Mouse (Mus musculus): ENCODE data around the gene Gmppb. TPM values are rescaled to one million over a fixed set of nuclear protein-coding genes. Genes with fewer than 3 reads are reported as not detected.

Gmppb gene
- polyA plus RNA-seq, 1 experiment from 2014 or later = 38.4 TPM

- Histone ChIP-seq H3K27ac (replicated peaks) (peak overlapping the region; percentile 75), H3K4me3 (replicated peaks) (no peak overlapping the region), H3K36me3 (peaks cover 54% of the 10 kb centered on the region), H3K9me3 (replicated peaks) (no peaks in the 10 kb centered on the region), H3K27me3 (no peaks in the 10 kb centered on the region), H3K9ac (no peak overlapping the region), H3K4me2 (replicated peaks) (no peak overlapping the region), H3K4me1 (peaks cover 36% of the 10 kb centered on the region)
- WGBS = 68% methylated on average over 7 of the region's 7 CpGs
- no peak for ATAC-seq (ENCODE audit: insufficient number of reproducible peaks, low FRiP score, low TSS enrichment, low read depth)
Observed at GRCm38 (mm10) chr9:108052411-108052810, 3.4 kb downstream of the Gmppb start.

- H3K27me3 ChIP-seq = no peaks in the 10 kb centered on the region
- peaks cover 61% of the 10 kb centered on the region for H3K36me3 ChIP-seq
- WGBS = 51% methylated on average over 20 of the region's 20 CpGs
- peak within 1 kb of the TSS; percentile 44 for H3K4me2 ChIP-seq (replicated peaks)
- ATAC-seq (ENCODE audit: insufficient number of reproducible peaks, low FRiP score, low TSS enrichment, low read depth) = peak; percentile 44
- H3K9ac ChIP-seq = no peak within 1 kb of the TSS
- no peaks in the 10 kb centered on the region for H3K9me3 ChIP-seq (replicated peaks)
- H3K4me3 ChIP-seq (replicated peaks) = peak within 1 kb of the TSS; percentile 22; the same call in 1 of the 2 replicates
- peak within 1 kb of the TSS; percentile 75 for H3K27ac ChIP-seq (replicated peaks)
- H3K4me1 ChIP-seq = peaks cover 30% of the 10 kb centered on the region
Observed at GRCm38 (mm10) chr9:108052885-108053664, 4.0 kb downstream of the Gmppb start, which contains the start of gene Amigo3. Gene Amigo3, plus strand, starts transcription at chr9:108053159.

GRCm38 (mm10) chr9:108053665-108054225 lies 4.7 kb downstream of the Gmppb start:
- peaks cover 24% of the 10 kb centered on the region for H3K4me1 ChIP-seq
- no peaks in the 10 kb centered on the region for H3K27me3 ChIP-seq
- no peak overlapping the region for H3K4me3 ChIP-seq (replicated peaks)
- no peak overlapping the region for H3K9ac ChIP-seq
- H3K27ac ChIP-seq (replicated peaks) = peak overlapping the region; percentile 75
- no peak for ATAC-seq (ENCODE audit: insufficient number of reproducible peaks, low FRiP score, low TSS enrichment, low read depth)
- H3K4me2 ChIP-seq (replicated peaks) = peak overlapping the region; percentile 44; the same call in 1 of the 2 replicates
- no peaks in the 10 kb centered on the region for H3K9me3 ChIP-seq (replicated peaks)
- 93% methylated on average over 15 of the region's 15 CpGs for WGBS
- peaks cover 68% of the 10 kb centered on the region for H3K36me3 ChIP-seq

GRCm38 (mm10) chr9:108054331-108055040 lies 5.4 kb downstream of the Gmppb start:
- no peak overlapping the region for H3K4me2 ChIP-seq (replicated peaks)
- 89% methylated on average over 22 of the region's 22 CpGs for WGBS

GRCm38 (mm10) chr9:108055061-108055460 lies 6.0 kb downstream of the Gmppb start:
- ATAC-seq (ENCODE audit: insufficient number of reproducible peaks, low FRiP score, low TSS enrichment, low read depth) = no peak
- H3K27me3 ChIP-seq = no peaks in the 10 kb centered on the region
- H3K36me3 ChIP-seq = peaks cover 81% of the 10 kb centered on the region
- no peak overlapping the region for H3K4me3 ChIP-seq (replicated peaks)
- no peaks in the 10 kb centered on the region for H3K9me3 ChIP-seq (replicated peaks)
- no peak overlapping the region for H3K27ac ChIP-seq (replicated peaks)
- WGBS = 82% methylated on average over 1 of the region's 1 CpGs
- H3K4me1 ChIP-seq = peaks cover 18% of the 10 kb centered on the region
- H3K9ac ChIP-seq = no peak overlapping the region
- H3K4me2 ChIP-seq (replicated peaks) = no peak overlapping the region

More at GRCm38 (mm10) chr9:108054331-108055040, 5.4 kb downstream of the Gmppb start:
- Histone ChIP-seq H3K4me3 (replicated peaks) (no peak overlapping the region), H3K9me3 (replicated peaks) (no peaks in the 10 kb centered on the region), H3K4me1 (peaks cover 24% of the 10 kb centered on the region), H3K9ac (no peak overlapping the region), H3K27me3 (no peaks in the 10 kb centered on the region), H3K36me3 (peaks cover 75% of the 10 kb centered on the region), H3K27ac (replicated peaks) (no peak overlapping the region; the same call in 1 of the 2 replicates)
- ATAC-seq (ENCODE audit: insufficient number of reproducible peaks, low FRiP score, low TSS enrichment, low read depth) = no peak

- ATAC-seq (ENCODE audit: insufficient number of reproducible peaks, low FRiP score, low TSS enrichment, low read depth) = no peak
- H3K4me3 ChIP-seq (replicated peaks) = no peak overlapping the region
- no peaks in the 10 kb centered on the region for H3K27me3 ChIP-seq
- peaks cover 82% of the 10 kb centered on the region for H3K36me3 ChIP-seq
- no peak overlapping the region for H3K4me2 ChIP-seq (replicated peaks)
- 79% methylated on average over 6 of the region's 6 CpGs for WGBS
- peaks cover 14% of the 10 kb centered on the region for H3K4me1 ChIP-seq
- no peaks in the 10 kb centered on the region for H3K9me3 ChIP-seq (replicated peaks)
- H3K9ac ChIP-seq = no peak overlapping the region
- H3K27ac ChIP-seq (replicated peaks) = no peak overlapping the region
Observed at GRCm38 (mm10) chr9:108055661-108056237, 6.7 kb downstream of the Gmppb start.

- no peak overlapping the region for H3K27ac ChIP-seq (replicated peaks)
- no peaks in the 10 kb centered on the region for H3K27me3 ChIP-seq
Observed at GRCm38 (mm10) chr9:108056361-108057261, 7.6 kb downstream of the Gmppb start.

GRCm38 (mm10) chr9:108057262-108057562 lies 8.2 kb downstream of the Gmppb start:
- ATAC-seq (ENCODE audit: insufficient number of reproducible peaks, low FRiP score, low TSS enrichment, low read depth) = no peak
- peaks cover 14% of the 10 kb centered on the region for H3K4me1 ChIP-seq

More at GRCm38 (mm10) chr9:108056361-108057261, 7.6 kb downstream of the Gmppb start:
- WGBS = 71% methylated on average over 28 of the region's 28 CpGs
- no peak overlapping the region for H3K4me2 ChIP-seq (replicated peaks)
- H3K4me3 ChIP-seq (replicated peaks) = no peak overlapping the region
- no peak for ATAC-seq (ENCODE audit: insufficient number of reproducible peaks, low FRiP score, low TSS enrichment, low read depth)
- no peak overlapping the region for H3K9ac ChIP-seq
- peaks cover 14% of the 10 kb centered on the region for H3K4me1 ChIP-seq
- peaks cover 74% of the 10 kb centered on the region for H3K36me3 ChIP-seq
- no peaks in the 10 kb centered on the region for H3K9me3 ChIP-seq (replicated peaks)

GRCm38 (mm10) chr9:108058291-108058690 lies 9.2 kb downstream of the Gmppb start:
- no peak overlapping the region for H3K27ac ChIP-seq (replicated peaks)
- H3K36me3 ChIP-seq = peaks cover 87% of the 10 kb centered on the region
- H3K9ac ChIP-seq = no peak overlapping the region
- no peak overlapping the region for H3K4me2 ChIP-seq (replicated peaks)
- peaks cover 3% of the 10 kb centered on the region for H3K4me1 ChIP-seq
- H3K4me3 ChIP-seq (replicated peaks) = no peak overlapping the region
- no peak for ATAC-seq (ENCODE audit: insufficient number of reproducible peaks, low FRiP score, low TSS enrichment, low read depth)
- H3K9me3 ChIP-seq (replicated peaks) = no peaks in the 10 kb centered on the region
- H3K27me3 ChIP-seq = no peaks in the 10 kb centered on the region
- 89% methylated on average over 9 of the region's 9 CpGs for WGBS

More at GRCm38 (mm10) chr9:108057262-108057562, 8.2 kb downstream of the Gmppb start:
- Histone ChIP-seq H3K4me3 (replicated peaks) (no peak overlapping the region), H3K27me3 (no peaks in the 10 kb centered on the region), H3K9me3 (replicated peaks) (no peaks in the 10 kb centered on the region), H3K36me3 (peaks cover 76% of the 10 kb centered on the region), H3K9ac (no peak overlapping the region), H3K27ac (replicated peaks) (no peak overlapping the region), H3K4me2 (replicated peaks) (no peak overlapping the region)
- WGBS = 89% methylated on average over 5 of the region's 5 CpGs

GRCm38 (mm10) chr9:108062142-108062541 lies 13.1 kb downstream of the Gmppb start:
- Histone ChIP-seq H3K4me3 (replicated peaks) (no peak overlapping the region), H3K9me3 (replicated peaks) (no peaks in the 10 kb centered on the region), H3K27me3 (no peaks in the 10 kb centered on the region), H3K4me1 (no peaks in the 10 kb centered on the region), H3K36me3 (peaks cover 79% of the 10 kb centered on the region), H3K27ac (replicated peaks) (no peak overlapping the region), H3K4me2 (replicated peaks) (no peak overlapping the region), H3K9ac (no peak overlapping the region)
- 96% methylated on average over 3 of the region's 3 CpGs for WGBS
- ATAC-seq (ENCODE audit: insufficient number of reproducible peaks, low FRiP score, low TSS enrichment, low read depth) = no peak
